Mouse (Mus musculus) kidney, adult 2 months (tissue): ENCODE measurements around the gene Arhgef10l. TPM values are rescaled to one million over a fixed set of nuclear protein-coding genes. Genes with fewer than 3 reads are reported as not detected.

Experiments
- DNase-seq: peaks from one replicate; pipeline ENCODE4 v3.0.0; 2021
- H3K27ac ChIP-seq: fragments of 200-500 bp; 2 replicates; pipeline ENCODE4 v1.5.1; 2012; ENCODE audit warnings: low read depth, low read length, control low read depth, inconsistent platforms; ENCODE audit not compliant: insufficient read depth
- H3K27me3 ChIP-seq: fragments of 200-500 bp; replicated peaks from 2 replicates; pipeline ENCODE4 v1.6.1; 2012; ENCODE audit warnings: mild to moderate bottlenecking, moderate library complexity, low read length, inconsistent platforms; ENCODE audit not compliant: control insufficient read depth, insufficient read depth
- H3K36me3 ChIP-seq: fragments of 200-500 bp; 2 replicates; pipeline ENCODE4 v1.6.1; 2012; ENCODE audit warnings: mild to moderate bottlenecking, moderate library complexity, low read length, inconsistent platforms; ENCODE audit not compliant: control insufficient read depth, insufficient read depth
- H3K4me1 ChIP-seq: fragments of 200-500 bp; 2 replicates; pipeline ENCODE4 v1.6.1; 2011; ENCODE audit warnings: low read length; ENCODE audit not compliant: control insufficient read depth, insufficient read depth
- H3K4me3 ChIP-seq: fragments of 200-500 bp; 2 replicates; pipeline ENCODE4 v1.5.1; 2011; ENCODE audit warnings: mild to moderate bottlenecking, low read depth, low read length, control low read depth; ENCODE audit not compliant: insufficient read depth
- CTCF ChIP-seq: fragments of 200-500 bp; conservative IDR thresholded peaks from 2 replicates; pipeline ENCODE4 v1.5.1; 2011; ENCODE audit warnings: low read depth, mild to moderate bottlenecking, control low read depth, low read length, moderate library complexity, mixed read lengths; ENCODE audit not compliant: insufficient read depth, insufficient read length
- POLR2A ChIP-seq: fragments of 200-500 bp; IDR thresholded peaks from one replicate; pipeline ENCODE4 v1.6.1; 2011; ENCODE audit warnings: low read depth, low read length, control low read depth
- WGBS: fragments of 180-500 bp; shearing (Covaris S2); methylation state at CpG from one replicate; pipeline ENCODE4 v1.1.7; 2018; 5-methylcytosine and 5-hydroxymethylcytosine counted together
- polyA plus RNA-seq: library from polyadenylated mRNA; depleted of rRNA; stranded (reverse); fragments of >200 nt; gene quantifications from 2 replicates; pipeline ENCODE4 v1.2.3, GENCODE M21; 2012; rRNA removed

Arhgef10l gene
- polyA plus RNA-seq, 1 experiment: 42.0 TPM

DNA sequence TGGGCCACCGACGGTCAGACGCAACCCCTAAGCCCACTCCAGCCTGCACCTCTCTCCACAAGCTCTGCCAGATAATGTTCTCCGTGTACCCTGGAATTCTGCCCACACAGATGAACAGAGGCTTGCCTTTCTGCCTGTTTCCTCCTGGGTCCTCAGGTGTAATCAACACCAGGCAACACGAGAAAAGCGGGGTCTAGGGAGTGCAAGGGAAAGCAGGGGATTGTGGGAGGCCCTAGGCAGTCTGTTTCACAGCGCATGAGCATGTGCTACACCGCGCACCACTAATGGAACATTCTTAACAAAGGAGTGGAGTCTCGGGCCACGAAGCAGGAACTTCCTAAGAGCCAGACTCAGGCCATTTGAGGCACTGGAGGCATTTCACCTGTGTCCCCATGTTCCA, 182.7 kb downstream of the Arhgef10l start:
- H3K4me1 ChIP-seq: no peaks in the 10 kb centered on the region
- no peaks in the 10 kb centered on the region; the same call in 1 of the 2 replicates for H3K27me3 ChIP-seq
- H3K4me3 ChIP-seq: no peak overlapping the region
- H3K36me3 ChIP-seq: no peaks in the 10 kb centered on the region
- DNase-seq: no peak
- TF ChIP-seq POLR2A (no peak), CTCF (no peak)
- H3K27ac ChIP-seq: no peak overlapping the region
- 58% methylated on average over 11 of the region's 11 CpGs for WGBS

DNA sequence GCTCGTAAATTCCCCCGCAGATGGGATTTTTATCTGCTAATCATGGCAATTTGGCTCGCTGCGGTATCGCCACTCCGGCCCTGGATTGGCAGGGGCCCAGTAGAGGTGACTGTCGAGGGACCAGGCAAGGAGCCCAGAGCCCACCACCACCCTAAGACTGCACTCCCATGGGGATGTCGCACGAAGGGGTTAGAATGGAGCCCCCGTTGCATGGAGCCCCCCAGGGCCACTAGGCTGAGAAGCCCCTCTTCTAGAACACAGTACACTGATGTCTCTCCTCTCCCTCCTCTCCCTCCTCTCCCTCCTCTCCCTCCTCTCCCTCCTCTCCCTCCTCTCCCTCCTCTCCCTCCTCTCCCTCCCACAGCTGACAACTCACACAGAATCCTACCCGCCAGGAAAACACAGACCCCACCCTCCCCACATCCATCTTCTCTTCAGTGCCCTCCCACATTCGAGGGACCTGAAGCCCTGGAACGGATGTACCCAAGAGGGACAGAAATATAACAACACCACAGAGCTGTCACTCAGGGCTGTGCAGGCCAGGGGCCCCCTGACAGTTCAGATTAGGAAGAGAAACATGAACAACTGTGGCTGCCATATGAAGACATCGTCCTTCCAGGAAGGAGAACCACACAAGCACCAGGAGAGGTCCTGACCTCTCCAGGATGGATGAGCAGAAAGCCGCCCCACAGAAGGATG, 185.3 kb downstream of the Arhgef10l start:
- no peaks in the 10 kb centered on the region for H3K4me1 ChIP-seq
- 28% methylated on average over 15 of the region's 15 CpGs for WGBS
- TF ChIP-seq POLR2A: no peak
- no peak for TF ChIP-seq CTCF

DNA sequence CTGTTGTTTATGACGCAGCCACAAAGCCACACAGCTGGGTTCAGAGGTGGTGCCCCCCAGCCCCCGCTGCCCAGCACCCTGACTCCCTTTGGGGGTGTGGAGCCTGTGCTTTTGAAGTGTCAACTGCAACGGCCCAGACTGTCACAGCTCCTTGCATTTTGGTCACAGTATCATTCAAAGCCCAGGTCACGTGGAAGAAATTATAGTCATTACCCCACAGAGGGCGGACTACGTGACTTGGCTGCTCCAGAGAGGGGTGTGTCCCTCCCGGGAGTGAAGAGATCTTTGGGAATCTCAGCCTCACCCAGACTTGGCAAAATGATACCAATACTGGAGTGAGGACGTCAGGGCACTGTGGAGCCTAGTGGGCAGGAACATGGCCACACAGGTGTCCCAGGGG, 190.6 kb downstream of the Arhgef10l start:
- 35% methylated on average over 8 of the region's 8 CpGs for WGBS
- Histone ChIP-seq H3K4me1 (no peaks in the 10 kb centered on the region), H3K4me3 (no peak overlapping the region), H3K36me3 (no peaks in the 10 kb centered on the region), H3K27ac (no peak overlapping the region), H3K27me3 (no peaks in the 10 kb centered on the region; the same call in 1 of the 2 replicates)
- TF ChIP-seq CTCF (no peak), POLR2A (no peak)
- DNase-seq: no peak

More for the DNA sequence above, 185.3 kb downstream of the Arhgef10l start:
- Histone ChIP-seq H3K4me3 (no peak overlapping the region), H3K36me3 (no peaks in the 10 kb centered on the region), H3K27ac (no peak overlapping the region), H3K27me3 (no peaks in the 10 kb centered on the region; the same call in 1 of the 2 replicates)
- DNase-seq: no peak

DNA sequence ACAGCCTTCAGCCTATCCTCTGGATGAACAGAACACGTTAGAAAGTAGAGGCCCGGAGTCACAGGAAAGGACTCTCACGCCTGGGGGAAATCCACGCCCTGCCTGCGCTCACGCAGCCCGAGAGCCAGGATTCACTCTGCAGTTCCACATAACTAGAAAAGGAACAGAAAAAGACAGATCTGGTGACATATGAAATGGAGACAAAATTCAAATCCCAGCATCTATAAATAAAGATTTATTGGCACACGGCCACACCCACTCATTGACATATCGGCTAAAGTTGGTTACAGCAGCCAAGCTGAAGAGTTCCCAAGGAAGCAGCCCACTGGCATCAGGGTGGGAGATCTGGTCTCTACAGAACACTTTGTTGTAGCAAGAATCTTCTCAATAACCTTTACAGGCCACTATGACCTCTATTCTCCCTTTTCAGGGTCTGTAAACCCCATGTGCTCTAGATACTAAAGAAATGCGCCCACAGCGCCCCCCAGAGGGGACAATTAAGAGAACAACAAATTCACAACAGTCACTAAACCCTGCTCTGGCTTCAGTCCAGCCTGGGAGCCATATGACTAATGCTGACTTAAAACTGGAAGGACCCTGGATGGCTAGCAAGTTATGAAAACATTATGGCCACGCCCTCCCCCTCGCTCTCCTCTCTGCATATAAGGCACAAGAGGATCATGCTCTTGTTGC, 195.9 kb downstream of the Arhgef10l start:
- no peak for DNase-seq
- Histone ChIP-seq H3K4me1 (no peaks in the 10 kb centered on the region), H3K27me3 (no peaks in the 10 kb centered on the region), H3K4me3 (no peak overlapping the region), H3K27ac (no peak overlapping the region), H3K36me3 (no peaks in the 10 kb centered on the region)
- WGBS: 63% methylated on average over 13 of the region's 13 CpGs
- TF ChIP-seq POLR2A: no peak
- TF ChIP-seq CTCF: no peak

DNA sequence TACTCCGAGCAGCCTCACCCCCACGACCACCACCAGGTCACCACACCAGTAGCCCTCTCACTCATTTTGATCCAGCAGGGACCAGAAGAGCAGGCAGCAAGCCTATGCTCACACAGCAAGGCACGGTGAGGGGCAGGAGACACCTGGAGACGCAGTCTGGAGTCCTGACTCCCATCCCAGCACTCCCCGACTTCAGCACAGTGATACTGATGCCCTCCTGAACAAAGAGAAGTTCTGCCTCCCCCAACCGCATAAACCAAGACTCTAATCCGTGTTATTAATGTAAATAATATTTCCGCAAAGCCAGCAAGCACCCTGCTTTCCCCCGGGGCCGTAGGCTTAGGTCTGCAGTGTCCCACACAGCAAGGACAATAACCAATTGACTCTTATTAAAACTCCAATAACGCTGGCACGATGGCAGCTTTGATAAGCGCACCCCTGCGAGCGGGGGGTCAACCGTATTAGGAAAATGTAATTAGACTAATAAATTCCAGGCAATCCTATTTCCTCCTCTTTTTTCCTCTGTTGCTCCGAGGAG, 198.5 kb downstream of the Arhgef10l start:
- Histone ChIP-seq H3K27me3 (no peaks in the 10 kb centered on the region), H3K36me3 (no peaks in the 10 kb centered on the region), H3K27ac (no peak overlapping the region), H3K4me3 (no peak overlapping the region), H3K4me1 (no peaks in the 10 kb centered on the region)
- TF ChIP-seq POLR2A (no peak), CTCF (no peak)
- 64% methylated on average over 17 of the region's 17 CpGs for WGBS
- DNase-seq: no peak

Other genes starting within 250 kb of the Arhgef10l start
- 18.7 and 20.9 TPM in 2 replicates for gene Rcc2, start 34.5 kb upstream of the Arhgef10l start, polyA plus RNA-seq
- not detected in 2 replicates for gene Padi6, start 76.6 kb upstream of the Arhgef10l start, polyA plus RNA-seq
- gene Padi4, start 108.2 kb upstream of the Arhgef10l start, polyA plus RNA-seq: 0.38 and 0.44 TPM in 2 replicates
- 0.03 TPM in 2 replicates for gene Padi3, start 144.6 kb upstream of the Arhgef10l start, polyA plus RNA-seq
- 0.13 and 0.23 TPM in 2 replicates for gene Padi1, start 179.8 kb upstream of the Arhgef10l start, polyA plus RNA-seq
- 4.9 and 5.1 TPM in 2 replicates for gene Padi2, start 240.3 kb upstream of the Arhgef10l start, polyA plus RNA-seq